Mouse (Mus musculus) frontal cortex, postnatal 10 days (tissue): Measurements from ENCODE around the gene Zfyve28.

Experiments
- DNase-seq, 2 experiments: peaks; one replicate each; pipeline ENCODE4 v3.0.0; 2022; ENCODE audit warnings: low spot score in 2 of 2, mixed read lengths in 1 of 2

The Zfyve28 gene

DNA sequence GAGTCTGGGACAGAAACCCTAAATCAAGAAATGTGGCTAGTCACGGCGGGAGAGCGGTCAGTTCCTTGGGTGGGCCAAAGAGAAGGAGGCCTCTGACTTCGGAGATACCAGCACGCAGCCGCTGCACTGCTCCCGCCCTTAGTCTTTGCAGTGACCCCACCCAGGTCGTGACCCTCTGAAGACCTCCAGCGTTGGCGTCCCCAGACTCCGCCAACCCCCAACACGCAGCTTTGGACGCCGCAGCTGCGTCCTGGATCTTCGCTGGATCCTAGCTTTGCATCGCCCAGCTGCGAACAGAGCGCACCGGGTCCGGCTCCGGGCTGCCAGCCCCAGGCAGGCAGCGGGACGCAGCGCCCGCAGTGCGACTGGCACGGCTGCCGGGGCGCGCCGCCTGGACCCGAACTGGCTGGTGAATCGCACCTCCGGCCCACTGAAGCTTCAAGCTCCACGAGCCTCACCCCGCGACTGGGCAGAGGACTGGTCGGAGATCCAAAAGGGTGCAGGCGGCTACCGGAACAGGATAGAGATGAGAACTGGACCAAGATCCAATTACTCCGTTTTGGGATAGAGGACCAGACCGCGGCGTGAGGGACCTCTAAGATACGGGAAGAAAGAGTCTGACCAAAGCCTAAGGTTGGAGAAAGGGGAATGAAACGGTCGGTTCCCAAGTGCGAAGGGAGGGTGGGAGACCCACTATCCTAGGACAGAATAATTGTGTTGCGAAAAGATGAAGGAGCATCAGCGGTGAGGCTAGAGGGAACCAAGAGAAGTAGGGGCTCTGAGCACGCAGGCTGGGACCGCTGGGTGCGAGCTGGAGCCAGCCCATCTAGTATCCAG is 1.0 kb downstream of the Zfyve28 start:
- DNase-seq: peak in 1 of 2 experiments; percentile 27

DNA sequence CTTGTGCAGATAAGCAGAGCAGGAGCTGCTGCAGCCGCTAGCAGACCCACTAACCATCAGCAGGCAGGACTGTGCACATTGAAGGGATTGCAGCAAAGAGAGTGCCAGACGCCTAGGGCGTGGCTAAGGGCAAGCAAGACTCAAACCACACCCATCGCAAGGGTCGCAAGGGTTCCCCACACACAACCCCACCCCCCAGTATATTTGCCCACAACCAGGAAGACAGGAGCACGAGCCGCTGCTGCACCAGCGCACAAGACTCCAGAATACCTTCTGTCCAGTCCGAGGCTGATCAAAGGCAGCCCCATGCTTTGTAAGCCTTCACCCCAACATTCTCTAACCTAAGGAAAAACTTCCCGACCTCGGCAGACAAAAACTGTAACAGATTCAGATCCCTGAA is 1.7 kb downstream of the Zfyve28 start:
- DNase-seq: no peak

GRCm38 (mm10) chr5:34285285-34285684 is 3.0 kb downstream of the Zfyve28 start:
- DNase-seq: no peak

GRCm38 (mm10) chr5:34284156-34284750 is 4.0 kb downstream of the Zfyve28 start:
- no peak for DNase-seq

DNA sequence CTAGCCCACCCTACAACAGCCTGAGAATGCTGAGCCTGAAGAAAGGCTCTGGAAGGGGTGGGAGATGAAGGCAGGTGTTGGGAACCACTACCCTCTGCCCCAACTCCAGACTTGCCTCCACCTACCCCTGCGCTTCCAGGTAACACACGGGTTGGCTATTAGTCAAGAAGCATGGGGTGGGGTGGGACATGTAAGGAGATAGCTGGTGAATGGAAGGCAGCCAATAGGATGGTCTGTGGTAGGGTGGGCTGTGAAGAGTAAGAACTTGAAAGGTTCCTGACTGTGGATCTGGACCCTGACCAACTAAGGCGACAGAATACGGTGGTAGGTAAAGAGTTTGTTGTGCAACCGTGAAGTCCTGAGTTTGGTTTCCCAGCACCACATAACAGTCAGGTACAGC is 4.9 kb downstream of the Zfyve28 start:
- DNase-seq: no peak

GRCm38 (mm10) chr5:34280976-34281375 is 7.3 kb downstream of the Zfyve28 start:
- no peak for DNase-seq

- no peak for DNase-seq
Observed at GRCm38 (mm10) chr5:34279214-34279613, 9.0 kb downstream of the Zfyve28 start.

DNA sequence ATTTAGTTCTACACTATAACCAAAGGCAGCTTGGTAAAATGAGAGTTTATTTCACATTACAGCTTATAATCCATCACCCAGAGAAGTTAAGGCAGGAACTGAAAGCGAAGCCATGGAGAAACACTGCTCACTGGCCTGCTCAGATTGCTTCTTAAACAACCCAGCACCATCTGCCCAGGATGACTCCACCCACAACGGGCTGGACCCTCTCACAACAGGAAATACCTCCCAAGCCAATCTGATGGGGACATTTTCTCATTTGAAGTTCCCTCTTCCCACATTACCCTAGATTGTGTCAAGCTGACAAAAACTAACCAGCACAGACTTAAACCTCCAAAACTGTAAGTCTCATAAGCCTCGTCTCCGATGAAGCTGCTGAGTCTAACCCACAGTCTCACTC is 10.2 kb downstream of the Zfyve28 start:
- no peak for DNase-seq

- DNase-seq: no peak
Observed at GRCm38 (mm10) chr5:34276746-34277145, 11.5 kb downstream of the Zfyve28 start.

DNA sequence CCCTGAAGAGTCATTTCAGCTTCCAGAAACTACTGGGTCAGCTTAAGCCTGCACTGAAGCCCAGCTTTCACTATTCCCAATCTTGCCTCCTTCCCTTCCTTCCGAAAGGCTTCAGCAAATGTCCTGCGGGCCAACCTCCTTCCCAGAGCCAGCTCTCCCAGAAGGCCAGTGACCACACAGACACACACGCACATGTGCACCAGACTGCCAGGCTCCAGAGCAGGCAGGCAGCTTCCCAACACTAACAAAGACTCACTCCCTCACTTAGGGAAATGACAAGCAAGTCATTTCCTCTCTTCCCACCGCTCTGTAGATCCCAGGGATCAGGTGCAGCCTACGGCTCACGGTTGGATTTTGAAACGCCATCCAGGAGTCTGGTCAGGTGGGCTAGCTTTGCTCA is 12.1 kb downstream of the Zfyve28 start:
- DNase-seq: no peak

DNA sequence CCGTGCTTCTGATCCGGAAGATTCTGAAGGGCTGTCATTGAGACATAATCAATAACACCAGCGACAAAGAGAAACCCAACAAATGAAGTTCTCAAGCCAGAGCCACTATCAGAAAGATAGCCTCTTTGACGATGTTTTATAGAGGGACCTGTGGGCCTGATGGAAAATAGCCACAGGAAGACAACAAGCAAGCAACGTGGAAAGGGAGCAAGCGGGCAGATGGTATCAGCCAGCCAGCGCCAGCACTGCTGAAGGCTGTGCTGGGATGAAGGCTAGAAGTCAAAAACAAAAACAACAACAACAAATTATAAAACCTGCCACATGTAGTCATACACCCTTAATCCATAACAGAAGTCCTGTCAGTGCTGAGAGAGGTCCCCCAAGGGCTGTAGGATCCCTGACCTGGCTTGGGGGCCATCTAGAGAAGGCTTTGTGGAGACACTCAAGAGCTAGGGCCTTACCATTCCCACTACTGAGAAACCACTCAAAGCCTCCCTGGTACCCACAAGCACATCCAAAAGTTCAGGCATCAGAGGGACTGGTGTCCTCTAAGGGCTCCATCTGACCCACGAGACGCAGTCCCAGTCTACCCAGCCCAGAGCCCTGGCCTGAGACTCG is 13.5 kb downstream of the Zfyve28 start:
- DNase-seq: no peak

GRCm38 (mm10) chr5:34274268-34274667 is 14.0 kb downstream of the Zfyve28 start:
- DNase-seq: no peak

DNA sequence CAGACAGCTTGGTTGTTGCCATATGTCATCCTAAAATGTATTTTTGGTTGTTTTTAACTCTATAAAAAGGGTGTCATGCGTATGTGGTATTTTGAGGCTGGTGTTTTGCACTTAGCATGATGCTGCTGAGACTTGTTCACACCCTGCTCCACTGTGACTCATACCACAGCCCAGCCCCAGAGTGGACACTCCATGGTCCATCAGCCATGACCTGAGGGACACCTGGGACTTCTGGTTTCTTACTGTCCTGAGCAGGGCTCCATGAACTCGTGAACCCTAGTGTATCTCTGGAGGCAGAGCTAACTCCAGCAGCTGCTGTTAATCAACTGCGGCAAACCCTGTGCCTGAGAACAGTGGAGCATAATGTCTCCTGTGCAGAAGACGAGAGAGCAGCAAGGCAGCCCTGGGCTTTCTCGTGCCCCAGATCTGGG is 15.0 kb downstream of the Zfyve28 start:
- DNase-seq: no peak

DNA sequence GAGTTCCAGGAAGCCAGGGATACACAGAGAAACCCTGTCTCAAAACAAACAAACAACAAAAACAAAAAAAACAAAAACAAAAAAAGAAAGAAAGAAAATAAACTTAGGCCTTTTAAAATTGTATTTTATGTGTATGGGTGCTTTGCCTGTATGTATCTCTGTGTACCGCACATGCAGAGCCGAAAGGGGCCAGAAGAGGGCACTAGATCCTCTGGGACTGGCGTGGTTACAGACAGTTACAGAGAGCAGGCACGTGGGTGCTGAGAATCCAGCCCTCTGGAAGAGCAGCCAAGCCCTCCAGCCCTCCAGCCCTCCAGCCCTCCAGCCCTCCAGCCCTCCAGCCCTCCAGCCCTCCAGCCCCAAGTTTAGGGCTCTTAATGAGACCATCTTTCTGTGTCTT is 16.5 kb downstream of the Zfyve28 start:
- no peak for DNase-seq

DNA sequence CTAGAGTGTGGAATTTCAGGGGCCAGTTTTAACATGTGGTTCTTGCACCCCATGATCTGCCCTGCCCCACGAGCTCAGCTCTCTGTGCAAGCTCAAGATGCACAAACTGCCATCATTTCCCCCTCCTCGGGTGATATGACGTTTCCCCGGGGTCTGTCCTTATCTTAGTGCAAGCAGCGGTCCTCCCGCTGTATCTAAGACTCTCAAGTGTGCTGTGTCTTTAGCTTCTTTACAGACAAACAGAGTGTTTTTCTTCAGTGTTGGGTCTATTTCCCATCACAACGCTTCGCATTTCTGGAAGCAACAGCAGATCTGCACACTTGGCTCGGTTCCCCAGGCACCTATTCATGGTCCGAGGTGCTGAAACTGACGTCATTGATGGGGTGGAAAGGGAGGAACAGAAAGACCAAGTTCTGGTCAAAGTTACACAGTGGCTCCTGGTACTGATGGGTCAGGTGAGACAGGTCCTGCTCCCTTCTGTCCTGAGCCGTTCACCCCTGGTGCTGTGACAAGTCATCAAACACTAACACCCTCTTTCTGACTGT is 18.3 kb downstream of the Zfyve28 start:
- no peak for DNase-seq

- no peak for DNase-seq
Observed at GRCm38 (mm10) chr5:34269197-34269920, 18.9 kb downstream of the Zfyve28 start.

- no peak for DNase-seq
Observed at GRCm38 (mm10) chr5:34266065-34266464, 22.2 kb downstream of the Zfyve28 start.

GRCm38 (mm10) chr5:34259172-34259816 is 29.0 kb downstream of the Zfyve28 start:
- no peak for DNase-seq

DNA sequence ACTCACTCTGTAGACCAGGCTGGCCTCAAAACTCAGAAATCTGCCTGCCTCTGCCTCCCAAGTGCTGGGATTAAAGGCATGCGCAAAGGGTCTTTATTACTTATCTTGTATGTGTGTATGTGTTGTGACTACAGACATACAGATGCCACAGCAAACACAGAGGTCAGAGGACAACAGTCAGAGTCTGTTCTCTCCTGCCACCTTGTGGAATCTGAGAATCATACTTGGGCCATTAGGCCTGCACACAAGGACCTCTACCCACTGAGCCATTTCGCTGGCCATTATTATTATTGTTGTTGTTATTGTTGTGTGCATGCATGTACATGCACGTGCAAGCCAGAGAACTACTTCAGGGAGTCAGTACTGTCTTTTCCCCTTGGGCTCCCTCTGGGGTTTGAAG is 33.1 kb downstream of the Zfyve28 start:
- DNase-seq: no peak

- no peak for DNase-seq
Observed at GRCm38 (mm10) chr5:34254309-34254708, 33.9 kb downstream of the Zfyve28 start.

DNA sequence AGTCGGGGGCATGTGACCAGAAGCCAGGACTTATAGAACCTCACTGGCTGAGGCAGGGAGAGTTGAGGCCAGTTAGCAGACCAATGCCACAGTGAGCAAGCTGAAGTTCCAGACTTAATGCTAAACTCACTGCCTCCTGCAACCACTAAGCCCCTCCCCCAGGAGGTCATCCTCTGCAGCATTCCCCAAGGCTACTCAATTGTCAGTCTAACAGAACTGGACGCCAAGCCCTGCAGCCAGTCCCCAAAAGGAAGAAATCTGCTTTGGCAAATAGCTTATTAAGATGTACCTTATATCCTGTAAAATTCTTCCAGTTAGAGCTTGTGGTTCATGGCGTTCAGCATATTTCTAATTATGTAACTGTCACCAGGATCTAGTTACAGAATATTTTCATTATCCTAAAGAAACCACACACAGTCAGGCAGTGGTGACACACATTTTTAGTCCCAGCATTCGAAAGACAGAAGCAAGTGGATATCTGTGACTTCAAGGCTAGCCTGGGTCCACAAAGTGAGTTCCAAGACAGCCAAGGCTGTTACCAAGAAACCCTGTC is 35.2 kb downstream of the Zfyve28 start:
- DNase-seq: no peak
